Mouse (Mus musculus) adrenal gland, adult 8-10 months (tissue): ENCODE measurements around the gene Rbks. TPM values are rescaled to one million over a fixed set of nuclear protein-coding genes. Genes with fewer than 3 reads are reported as not detected.

Experiments used
- DNase-seq: peaks from one replicate; pipeline ENCODE4 v3.0.0; 2022
- total RNA-seq, 4 experiments: library from RNA; stranded (reverse); gene quantifications; 2 replicates each; pipeline ENCODE4 v1.2.4; 2022

The Rbks gene
- 10 to 100 TPM in 3 of 4 experiments, 1 to 10 TPM in 1; 8.9 to 14.8 (median 10.5) TPM for total RNA-seq

GRCm38 (mm10) chr5:31696971-31697643 is at the start of gene Rbks:
TSS of gene Rbks (minus strand) at chr5:31697627.
- DNase-seq: no peak

- no peak for DNase-seq
Measured at GRCm38 (mm10) chr5:31742521-31743031, 45.1 kb upstream of the Rbks start.

GRCm38 (mm10) chr5:31741931-31742330 is 44.5 kb upstream of the Rbks start:
- peak; percentile 24 for DNase-seq

- DNase-seq: no peak
Measured at GRCm38 (mm10) chr5:31732644-31733338, 35.4 kb upstream of the Rbks start.

- no peak for DNase-seq
Measured at GRCm38 (mm10) chr5:31727456-31727855, 30.0 kb upstream of the Rbks start.

GRCm38 (mm10) chr5:31725885-31726284 is 28.5 kb upstream of the Rbks start:
- no peak for DNase-seq

GRCm38 (mm10) chr5:31724519-31724918 is 27.1 kb upstream of the Rbks start:
- DNase-seq: no peak

- DNase-seq: peak; percentile 84
Measured at GRCm38 (mm10) chr5:31715486-31716150, 18.2 kb upstream of the Rbks start.

- no peak for DNase-seq
Measured at GRCm38 (mm10) chr5:31713841-31714264, 16.4 kb upstream of the Rbks start.

GRCm38 (mm10) chr5:31713280-31713711 is 15.9 kb upstream of the Rbks start:
- no peak for DNase-seq

- no peak for DNase-seq
Measured at GRCm38 (mm10) chr5:31709389-31709788, 12.0 kb upstream of the Rbks start.

GRCm38 (mm10) chr5:31706826-31707225 is 9.4 kb upstream of the Rbks start:
- DNase-seq: no peak

GRCm38 (mm10) chr5:31704971-31705370 is 7.5 kb upstream of the Rbks start:
- no peak for DNase-seq

GRCm38 (mm10) chr5:31699397-31699796 is 2.0 kb upstream of the Rbks start:
- no peak for DNase-seq

GRCm38 (mm10) chr5:31698931-31699330 is 1.5 kb upstream of the Rbks start:
- no peak for DNase-seq

- peak; percentile 95 for DNase-seq
Measured at GRCm38 (mm10) chr5:31698297-31698726, 885 bp upstream of the Rbks start.

- DNase-seq: peak; percentile 84
Measured at GRCm38 (mm10) chr5:31697644-31698296, 343 bp upstream of the Rbks start, which contains the start of gene Babam2. TSS of gene Babam2 (plus strand) at chr5:31697684.

GRCm38 (mm10) chr5:31693191-31693590 is 4.2 kb downstream of the Rbks start:
- DNase-seq: no peak

GRCm38 (mm10) chr5:31687972-31688371 is 9.5 kb downstream of the Rbks start:
- no peak for DNase-seq

- no peak for DNase-seq
Measured at GRCm38 (mm10) chr5:31686040-31686439, 11.4 kb downstream of the Rbks start.

- DNase-seq: no peak
Measured at GRCm38 (mm10) chr5:31682305-31682704, 15.1 kb downstream of the Rbks start.

- DNase-seq: no peak
Measured at GRCm38 (mm10) chr5:31680183-31680582, 17.2 kb downstream of the Rbks start.

GRCm38 (mm10) chr5:31678000-31678399 is 19.4 kb downstream of the Rbks start:
- no peak for DNase-seq
